Mouse (Mus musculus): Measurements from ENCODE around the gene Mrpl41. TPM values are rescaled to one million over a fixed set of nuclear protein-coding genes. Genes with fewer than 3 reads are reported as not detected.
"Not testable (repeated sequence)": the region's sequence is repeated elsewhere in the genome, so short reads cannot be mapped to it uniquely, and the experiment has no call there.

The Mrpl41 gene
- polyA plus RNA-seq, 1 experiment, result 83.9 TPM

- no peak for TF ChIP-seq POLR2A (IDR thresholded peaks at IDR 0.05; ENCODE audit: borderline replicate concordance, extremely low read depth, insufficient read depth, insufficient read length, poor library complexity, severe bottlenecking)
- TF ChIP-seq CTCF (IDR thresholded peaks at IDR 0.05; ENCODE audit: borderline replicate concordance, extremely low read depth, insufficient read depth, insufficient read length), result no peak
- DNase-seq (ENCODE audit: low read depth), result peak; percentile 82
Measured at GRCm38 (mm10) chr2:24975704-24976297, 903 bp upstream of the Mrpl41 start, which contains the start of gene Pnpla7. Gene Pnpla7 (plus strand): TSS chr2:24976033.

GRCm38 (mm10) chr2:24974452-24974851, 446 bp downstream of the Mrpl41 start:
- not testable (repeated sequence) for DNase-seq (ENCODE audit: low read depth)

GRCm38 (mm10) chr2:24970386-24970785, 4.5 kb downstream of the Mrpl41 start:
- no peak for TF ChIP-seq CTCF (IDR thresholded peaks at IDR 0.05; ENCODE audit: borderline replicate concordance, extremely low read depth, insufficient read depth, insufficient read length)
- TF ChIP-seq POLR2A (IDR thresholded peaks at IDR 0.05; ENCODE audit: borderline replicate concordance, extremely low read depth, insufficient read depth, insufficient read length, poor library complexity, severe bottlenecking), result no peak
- no peak for DNase-seq (ENCODE audit: low read depth)

GRCm38 (mm10) chr2:24962304-24963000, 12.4 kb downstream of the Mrpl41 start, which contains the start of gene Dph7:
Gene Dph7 (plus strand): TSS chr2:24962400.
- TF ChIP-seq CTCF (IDR thresholded peaks at IDR 0.05; ENCODE audit: borderline replicate concordance, extremely low read depth, insufficient read depth, insufficient read length) (peak; percentile 95), POLR2A (IDR thresholded peaks at IDR 0.05; ENCODE audit: borderline replicate concordance, extremely low read depth, insufficient read depth, insufficient read length, poor library complexity, severe bottlenecking) (peak; percentile 42; the same call in 1 of the 2 replicates)
- peak; percentile 94 for DNase-seq (ENCODE audit: low read depth)

GRCm38 (mm10) chr2:24960910-24961309, 14.0 kb downstream of the Mrpl41 start:
- peak; percentile 49 for DNase-seq (ENCODE audit: low read depth)
- TF ChIP-seq POLR2A (IDR thresholded peaks at IDR 0.05; ENCODE audit: borderline replicate concordance, extremely low read depth, insufficient read depth, insufficient read length, poor library complexity, severe bottlenecking) (no peak), CTCF (IDR thresholded peaks at IDR 0.05; ENCODE audit: borderline replicate concordance, extremely low read depth, insufficient read depth, insufficient read length) (peak; percentile 49; the same call in 1 of the 2 replicates)

GRCm38 (mm10) chr2:24952537-24953055, 22.3 kb downstream of the Mrpl41 start:
- TF ChIP-seq POLR2A (IDR thresholded peaks at IDR 0.05; ENCODE audit: borderline replicate concordance, extremely low read depth, insufficient read depth, insufficient read length, poor library complexity, severe bottlenecking), result no peak
- TF ChIP-seq CTCF (IDR thresholded peaks at IDR 0.05; ENCODE audit: borderline replicate concordance, extremely low read depth, insufficient read depth, insufficient read length), result no peak
- no peak for DNase-seq (ENCODE audit: low read depth)

GRCm38 (mm10) chr2:24950189-24950535, 24.7 kb downstream of the Mrpl41 start:
- DNase-seq (ENCODE audit: low read depth), result peak; percentile 18
- no peak for TF ChIP-seq CTCF (IDR thresholded peaks at IDR 0.05; ENCODE audit: borderline replicate concordance, extremely low read depth, insufficient read depth, insufficient read length)

GRCm38 (mm10) chr2:24949421-24950188, 25.3 kb downstream of the Mrpl41 start, which contains the start of gene Zmynd19:
Gene Zmynd19 (plus strand): TSS chr2:24949792.
- TF ChIP-seq POLR2A (IDR thresholded peaks at IDR 0.05; ENCODE audit: borderline replicate concordance, extremely low read depth, insufficient read depth, insufficient read length, poor library complexity, severe bottlenecking) (peak; percentile 73), CTCF (IDR thresholded peaks at IDR 0.05; ENCODE audit: borderline replicate concordance, extremely low read depth, insufficient read depth, insufficient read length) (no peak)
- DNase-seq (ENCODE audit: low read depth), result peak; percentile 99

- DNase-seq (ENCODE audit: low read depth), result peak; percentile 63
Measured at GRCm38 (mm10) chr2:24944304-24944703, 30.6 kb downstream of the Mrpl41 start.

GRCm38 (mm10) chr2:24942092-24942491, 32.8 kb downstream of the Mrpl41 start:
- no peak for DNase-seq (ENCODE audit: low read depth)
- no peak for TF ChIP-seq POLR2A (IDR thresholded peaks at IDR 0.05; ENCODE audit: borderline replicate concordance, extremely low read depth, insufficient read depth, insufficient read length, poor library complexity, severe bottlenecking)
- no peak for TF ChIP-seq CTCF (IDR thresholded peaks at IDR 0.05; ENCODE audit: borderline replicate concordance, extremely low read depth, insufficient read depth, insufficient read length)

GRCm38 (mm10) chr2:24935057-24935796, 39.7 kb downstream of the Mrpl41 start, which contains the start of gene Arrdc1:
Gene Arrdc1 (minus strand): TSS chr2:24935252.
- TF ChIP-seq CTCF (IDR thresholded peaks at IDR 0.05; ENCODE audit: borderline replicate concordance, extremely low read depth, insufficient read depth, insufficient read length), result peak; percentile 43; the same call in 1 of the 2 replicates
- TF ChIP-seq POLR2A (IDR thresholded peaks at IDR 0.05; ENCODE audit: borderline replicate concordance, extremely low read depth, insufficient read depth, insufficient read length, poor library complexity, severe bottlenecking), result peak; percentile 47; the same call in 1 of the 2 replicates

More at GRCm38 (mm10) chr2:24935057-24935796, 39.7 kb downstream of the Mrpl41 start, which contains the start of gene Arrdc1:
- DNase-seq (ENCODE audit: low read depth), result peak; percentile 96

Data from brain, embryonic 14.5 days (tissue).